Mouse (Mus musculus) adipose tissue, adult 10 weeks (tissue): ENCODE results near the gene Rab5c. TPM values are rescaled to one million over a fixed set of nuclear protein-coding genes. Genes with fewer than 3 reads are reported as not detected.

Experiments
- polyA plus RNA-seq: library from polyadenylated mRNA; stranded (reverse); fragments of 350-450 nt; fragmentation: Illumina TruSeq; extraction: RNeasy Lipid Tissue Mini Kit (QIAGEN cat#74804); gene quantifications from one replicate; pipeline ENCODE4 v1.2.3, GENCODE M21; 2014; ENCODE audit warnings: low read depth, low replicate concordance

Rab5c gene
- polyA plus RNA-seq = 132 TPM

DNA sequence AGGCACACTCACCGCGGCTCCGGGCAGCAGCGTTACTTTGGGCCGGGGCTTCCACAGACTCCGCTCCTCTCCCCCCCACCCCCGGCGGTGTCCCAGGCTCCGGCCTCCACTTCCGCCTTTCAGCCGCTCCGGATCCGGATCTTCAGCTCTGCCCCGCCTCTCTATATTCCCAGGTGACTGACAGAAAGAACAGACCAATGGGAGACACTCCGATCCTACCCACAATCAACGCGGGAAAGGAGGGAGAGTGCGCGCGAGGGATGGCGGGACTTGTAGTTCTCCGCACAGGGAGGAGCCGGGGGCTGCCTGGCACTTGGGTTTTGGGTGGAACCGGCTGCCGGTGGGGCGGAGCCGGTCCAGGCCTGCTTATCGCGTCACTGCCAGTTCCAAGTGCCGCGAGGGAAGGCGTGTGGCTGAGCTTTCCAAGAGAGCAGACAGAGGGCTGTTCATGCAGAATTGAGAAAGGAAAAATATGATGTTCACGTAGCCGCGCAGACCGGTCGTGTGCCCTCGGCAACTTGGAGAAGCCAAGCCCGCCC, at the start of gene Rab5c:
Rab5c (minus strand) TSS at position 150 of the 539 bp plus-strand sequence.

DNA sequence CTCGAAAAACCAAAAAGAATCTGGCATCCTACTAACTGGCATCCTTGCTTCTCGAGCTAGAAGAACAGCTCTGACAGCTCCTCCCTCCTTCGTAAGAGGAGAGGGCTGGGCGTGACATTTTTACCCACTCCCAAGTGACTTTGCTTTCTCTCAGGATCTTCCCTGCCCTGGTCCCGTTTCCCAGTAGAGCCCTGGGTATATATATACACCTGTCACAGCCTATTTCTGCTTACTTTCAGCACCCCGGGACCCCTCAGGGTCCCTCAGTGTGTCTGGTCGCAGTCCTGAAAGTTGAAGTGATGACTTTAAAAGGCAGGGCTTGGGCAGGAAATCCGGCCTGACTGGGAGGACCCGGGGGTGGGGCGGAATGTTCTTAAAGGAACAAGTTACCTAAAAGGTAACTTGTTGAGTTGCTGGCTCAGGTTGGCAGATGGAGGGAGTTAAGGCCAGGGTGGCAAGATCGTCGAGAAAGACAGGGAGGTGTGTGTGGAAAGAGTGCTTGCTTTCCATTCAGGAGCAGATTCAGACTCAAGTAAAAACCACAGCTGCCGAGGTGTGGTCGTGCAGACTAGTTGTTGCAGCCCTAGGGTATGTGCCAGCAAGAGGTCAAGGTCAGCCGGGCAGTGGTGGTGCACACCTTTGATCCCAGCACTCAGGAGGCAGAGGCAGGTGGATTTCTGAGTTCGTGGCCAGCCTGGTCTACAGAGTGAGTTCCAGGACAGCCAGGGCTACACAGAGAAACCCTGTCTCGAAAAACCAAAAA, 32.8 kb upstream of the Rab5c start, which contains the start of gene Ghdc:
Ghdc (minus strand) TSS at position 312 of the 763 bp plus-strand sequence.

DNA sequence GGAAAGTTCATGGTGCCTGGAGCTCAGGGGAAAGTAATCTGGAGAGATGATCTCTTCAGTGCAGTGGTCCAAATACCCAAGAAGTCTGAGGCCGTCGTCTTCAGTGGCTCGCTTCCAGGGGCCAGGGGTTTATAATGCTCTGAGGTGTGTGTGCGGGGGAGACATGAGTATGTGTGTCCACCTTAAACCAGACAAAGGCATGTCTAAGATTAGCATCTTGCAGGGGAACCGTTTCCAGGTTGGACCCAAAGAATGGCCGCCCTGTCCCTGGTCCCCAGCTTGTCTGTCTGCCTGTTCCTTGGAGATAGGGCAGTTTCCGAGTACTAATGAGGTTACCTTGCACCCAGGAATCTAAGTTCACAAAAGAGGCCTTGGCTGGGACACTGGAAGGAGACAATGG, 24.8 kb upstream of the Rab5c start, which contains the start of gene Hcrt:
Hcrt (minus strand) TSS at position 101 of the 400 bp plus-strand sequence.

DNA sequence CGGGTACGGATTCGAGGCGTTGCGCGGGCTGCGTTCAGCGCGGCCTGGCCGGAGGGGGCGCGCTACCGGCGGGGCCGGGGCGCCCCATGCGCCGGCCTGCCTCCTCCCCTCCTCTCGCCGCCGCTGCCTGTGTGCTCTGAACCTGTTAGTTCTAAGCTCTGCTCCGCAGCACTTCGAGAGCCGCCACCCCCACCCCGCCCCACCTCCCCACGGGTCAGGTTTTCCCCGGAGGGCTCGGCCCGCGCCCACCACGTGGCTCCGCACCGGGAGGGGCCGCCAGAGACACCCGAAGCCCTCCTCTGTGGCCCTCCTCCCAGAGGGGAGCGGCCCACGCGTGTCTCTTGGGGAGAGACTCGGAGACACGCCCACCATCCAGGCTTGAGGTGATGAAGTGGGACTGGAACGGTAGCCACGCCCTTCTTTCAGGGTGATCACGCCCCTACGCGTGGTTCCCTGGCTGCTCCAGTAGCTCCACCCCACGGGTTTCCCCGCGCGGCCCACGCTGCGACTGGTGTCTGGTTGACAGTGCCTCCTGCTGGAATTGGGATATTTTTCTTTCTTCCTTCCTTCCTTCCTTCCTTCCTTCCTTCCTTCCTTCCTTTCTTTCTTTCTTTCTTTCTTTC, 21.7 kb upstream of the Rab5c start, which contains the start of gene Kcnh4:
Kcnh4 (minus strand) TSS at position 332 of the 623 bp plus-strand sequence.

DNA sequence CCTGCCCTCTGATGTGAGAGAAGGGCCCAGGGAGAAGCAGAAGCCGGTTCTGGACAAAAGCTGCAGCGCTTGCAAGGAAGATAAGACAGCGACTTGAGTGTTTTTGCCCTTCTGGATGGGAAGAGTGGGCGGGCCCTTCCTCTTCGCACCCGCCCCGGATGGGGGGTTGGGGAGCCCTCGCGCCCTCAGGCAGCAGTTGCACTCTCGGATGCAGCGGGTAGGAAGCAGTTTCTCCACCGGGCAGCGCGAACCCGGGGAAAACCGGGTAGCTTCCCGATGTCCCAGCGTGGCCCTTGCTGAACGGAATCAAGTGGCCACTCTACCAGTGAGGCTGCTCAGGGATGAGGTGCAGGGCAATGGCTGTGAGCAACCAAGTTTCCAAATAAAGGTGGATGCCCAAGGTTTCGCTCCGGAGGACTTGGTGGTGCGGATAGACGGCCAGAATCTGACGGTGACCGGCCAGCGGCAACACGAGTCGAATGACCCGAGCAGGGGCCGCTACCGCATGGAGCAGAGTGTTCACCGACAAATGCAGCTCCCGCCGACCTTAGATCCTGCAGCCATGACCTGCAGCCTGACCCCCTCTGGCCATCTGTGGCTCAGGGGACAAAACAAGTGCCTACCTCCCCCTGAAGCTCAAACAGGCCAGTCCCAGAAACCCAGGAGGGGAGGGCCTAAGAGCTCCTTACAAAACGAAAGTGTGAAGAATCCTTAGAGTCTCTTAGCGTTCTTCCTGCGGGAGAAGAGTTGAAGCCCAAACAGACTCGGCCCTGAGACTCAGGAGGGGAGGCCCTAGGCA, 24.1 kb downstream of the Rab5c start, which contains the start of gene Hspb9:
Hspb9 (plus strand) TSS at position 116 of the 799 bp plus-strand sequence.

DNA sequence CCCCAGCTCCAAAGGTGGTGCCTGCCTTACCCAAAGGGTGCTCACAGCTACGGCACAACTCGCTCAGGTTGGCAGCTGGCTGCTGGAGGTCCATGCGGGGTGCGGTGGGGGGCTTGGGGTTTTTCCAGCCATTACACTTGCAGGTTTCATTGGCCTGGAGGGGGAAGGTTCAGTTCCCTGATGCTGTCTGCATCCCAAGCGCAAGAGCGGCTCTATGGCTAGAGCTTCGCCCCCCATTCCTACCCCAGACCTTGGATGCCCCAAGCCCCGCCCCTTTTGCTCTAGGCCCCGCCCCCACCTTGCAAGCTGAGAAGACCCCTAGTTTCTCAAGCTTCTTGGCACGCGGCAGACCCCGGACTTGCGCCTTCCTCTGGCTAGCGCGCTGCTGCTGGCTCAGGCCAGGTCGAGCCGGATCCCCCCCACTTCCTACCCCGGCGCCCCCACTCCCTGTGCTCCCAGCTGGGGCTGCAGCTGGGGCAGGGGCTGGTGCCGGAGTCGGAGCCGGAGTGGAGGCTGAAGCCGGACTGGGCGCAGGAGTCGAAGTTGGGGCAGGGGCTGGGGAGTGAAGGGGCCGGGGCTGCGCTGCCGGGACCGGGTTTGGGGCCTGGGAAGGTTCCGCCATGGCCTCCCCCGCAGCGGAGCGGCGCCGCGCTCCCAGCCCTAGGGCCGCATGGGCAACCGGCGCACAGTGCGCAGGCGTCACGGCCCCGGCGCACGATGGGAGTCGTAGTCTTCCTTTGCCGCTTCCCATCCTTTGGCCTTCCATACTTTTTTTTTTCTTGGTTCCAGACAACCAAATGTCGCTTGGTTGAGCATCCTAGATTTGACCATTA, 26.0 kb downstream of the Rab5c start, which contains the start of gene Kat2a:
Kat2a (minus strand) TSS at position 683 of the 833 bp plus-strand sequence.

DNA sequence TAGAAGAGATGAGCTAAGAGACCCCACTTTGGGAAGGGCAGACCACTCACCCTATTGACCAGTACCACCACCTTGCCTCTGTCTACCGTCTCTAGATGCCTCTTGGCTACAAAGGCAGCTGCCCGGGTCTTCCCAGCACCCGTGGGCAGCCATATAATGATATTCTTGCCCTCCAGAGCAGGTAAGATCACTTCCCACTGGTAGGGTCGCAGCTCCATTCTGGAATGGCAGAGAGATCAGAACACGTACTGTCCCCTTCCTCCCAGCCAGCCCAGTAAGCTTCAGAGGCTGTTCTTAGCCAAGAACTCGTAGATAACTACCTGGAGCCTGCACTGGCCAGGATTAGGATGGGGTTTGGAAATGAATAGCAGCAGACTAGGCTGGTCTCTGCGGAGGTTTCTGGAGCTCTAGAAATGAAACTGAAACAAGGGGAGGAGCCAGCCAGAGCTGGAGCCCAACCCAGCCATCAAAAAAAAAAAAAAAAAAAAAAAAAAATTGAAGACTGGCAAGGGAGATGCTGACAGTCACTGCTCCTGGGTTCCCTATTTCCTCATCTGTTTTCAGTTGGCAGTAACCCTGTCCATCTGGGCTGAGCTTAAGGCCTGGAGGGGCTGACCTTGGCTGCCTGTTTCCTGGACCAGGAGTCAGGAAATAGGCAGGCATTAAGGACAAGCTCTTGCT, 34.0 kb downstream of the Rab5c start, which contains the start of gene Dhx58:
Dhx58 (minus strand) TSS at position 421 of the 681 bp plus-strand sequence.

DNA sequence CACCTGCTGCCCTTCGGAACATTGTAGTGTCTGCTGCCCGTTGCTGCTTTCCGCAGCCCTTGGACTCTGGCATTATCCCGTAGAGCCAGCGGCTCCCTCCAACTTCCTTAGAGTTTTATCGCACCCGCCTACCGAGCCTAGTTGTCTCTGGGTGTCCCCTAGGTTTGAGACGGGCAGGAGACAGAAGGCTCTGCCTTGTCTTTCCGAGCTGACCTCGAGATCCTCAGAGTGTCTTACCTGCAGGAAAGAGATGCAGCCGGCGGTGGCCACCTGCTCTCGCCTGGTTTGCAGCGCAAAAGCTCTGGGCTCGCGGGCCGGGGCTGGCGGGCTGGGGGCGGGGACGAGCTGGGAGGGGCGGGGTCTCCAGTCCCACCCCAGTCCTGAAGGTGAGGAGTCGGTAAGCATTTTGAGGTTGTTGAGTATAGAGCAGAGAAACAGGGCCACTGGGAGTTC, 45.8 kb downstream of the Rab5c start, which contains the start of gene Zfp385c:
Zfp385c (minus strand) TSS at position 292 of the 453 bp plus-strand sequence.

Other genes starting within 250 kb of the Rab5c start
- 416 TPM for gene Acly, start 210.2 kb downstream of the Rab5c start, polyA plus RNA-seq
- gene Ttc25, start 192.6 kb downstream of the Rab5c start, polyA plus RNA-seq = 7.9 TPM
- 21.8 TPM for gene Cnp, start 163.3 kb downstream of the Rab5c start, polyA plus RNA-seq
- gene Nkiras2, start 119.0 kb downstream of the Rab5c start, polyA plus RNA-seq = 36.0 TPM
- gene Dnajc7, start 118.0 kb downstream of the Rab5c start, polyA plus RNA-seq = 171 TPM
- gene Zfp385c, start 45.8 kb downstream of the Rab5c start, polyA plus RNA-seq = 0.17 TPM
- 4.3 TPM for gene Dhx58, start 33.9 kb downstream of the Rab5c start, polyA plus RNA-seq
- 20.7 TPM for gene Kat2a, start 25.8 kb downstream of the Rab5c start, polyA plus RNA-seq
- 32.9 TPM for gene Hspb9, start 24.4 kb downstream of the Rab5c start, polyA plus RNA-seq
- gene Kcnh4, start 21.7 kb upstream of the Rab5c start, polyA plus RNA-seq = 0.60 TPM
- gene Hcrt, start 24.7 kb upstream of the Rab5c start, polyA plus RNA-seq = not detected
- 16.4 TPM for gene Ghdc, start 32.7 kb upstream of the Rab5c start, polyA plus RNA-seq
- gene Stat5b, start 112.5 kb upstream of the Rab5c start, polyA plus RNA-seq = 23.3 TPM
- gene Stat5a, start 121.1 kb upstream of the Rab5c start, polyA plus RNA-seq = 31.5 TPM
- 70.6 TPM for gene Stat3, start 201.3 kb upstream of the Rab5c start, polyA plus RNA-seq
- gene Cavin1, start 232.7 kb upstream of the Rab5c start, polyA plus RNA-seq = 278 TPM